Mouse (Mus musculus) CD4-positive helper T cell, adult 2 months (primary cell): ENCODE data around the gene Fxyd6.
A peak's percentile ranks its signal among the peaks of the same experiment; 100 is the strongest.

Experiments used
- DNase-seq: peaks from one replicate; pipeline ENCODE4 v3.0.0-alpha.2; 2012; ENCODE audit warnings: low read depth, missing footprints, low spot score

Gene Fxyd6

GRCm38 (mm10) chr9:45370117-45370561 lies at the start of gene Fxyd6:
Gene Fxyd6, plus strand, starts transcription at chr9:45370185.
- DNase-seq = no peak

- no peak for DNase-seq
Observed at GRCm38 (mm10) chr9:45321465-45321864, 48.5 kb upstream of the Fxyd6 start.

DNA sequence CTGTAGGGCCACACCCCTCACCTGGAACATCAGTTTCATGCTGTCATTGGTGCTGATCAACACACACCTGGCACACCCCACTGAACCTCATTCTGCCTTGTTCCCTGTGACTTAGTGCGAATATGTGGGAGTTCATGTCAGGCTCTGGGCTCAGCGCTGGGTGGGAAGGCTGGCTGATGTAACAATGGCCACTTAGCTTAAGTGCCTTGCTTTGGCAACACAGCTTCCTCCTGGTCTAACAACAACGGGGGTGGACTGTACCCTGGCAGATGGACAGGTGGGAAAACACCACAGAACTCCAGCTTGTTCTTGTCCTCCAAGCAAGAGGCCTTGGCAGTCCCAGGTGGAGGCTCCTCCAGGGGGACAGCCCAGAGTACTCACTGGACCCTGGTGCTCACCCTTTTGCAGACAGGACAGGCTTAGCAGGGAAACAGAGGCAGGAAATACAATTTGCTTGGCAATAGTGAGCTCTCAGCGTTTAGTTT lies 48.0 kb upstream of the Fxyd6 start:
- no peak for DNase-seq

DNA sequence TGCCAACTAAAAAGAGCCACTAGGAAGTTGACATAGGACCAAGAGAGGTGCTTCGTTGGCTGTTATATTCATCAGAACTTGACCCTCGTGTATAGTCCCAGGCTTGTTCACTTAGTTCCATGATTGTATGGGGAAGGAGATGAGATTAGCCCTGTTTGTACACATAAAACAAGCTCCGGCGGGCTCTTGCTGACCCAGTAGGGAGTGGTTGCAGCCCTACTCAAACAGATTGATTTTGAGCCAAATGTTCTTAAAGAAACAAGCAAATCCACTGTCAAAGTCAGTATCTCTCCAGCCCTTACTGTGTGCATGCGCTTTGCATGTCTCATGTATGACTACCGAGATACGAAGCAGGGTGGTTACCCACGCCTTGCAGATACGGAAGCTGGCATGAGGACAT lies 43.6 kb upstream of the Fxyd6 start:
- DNase-seq = no peak

- DNase-seq = no peak
Observed at GRCm38 (mm10) chr9:45328263-45328662, 41.7 kb upstream of the Fxyd6 start.

DNA sequence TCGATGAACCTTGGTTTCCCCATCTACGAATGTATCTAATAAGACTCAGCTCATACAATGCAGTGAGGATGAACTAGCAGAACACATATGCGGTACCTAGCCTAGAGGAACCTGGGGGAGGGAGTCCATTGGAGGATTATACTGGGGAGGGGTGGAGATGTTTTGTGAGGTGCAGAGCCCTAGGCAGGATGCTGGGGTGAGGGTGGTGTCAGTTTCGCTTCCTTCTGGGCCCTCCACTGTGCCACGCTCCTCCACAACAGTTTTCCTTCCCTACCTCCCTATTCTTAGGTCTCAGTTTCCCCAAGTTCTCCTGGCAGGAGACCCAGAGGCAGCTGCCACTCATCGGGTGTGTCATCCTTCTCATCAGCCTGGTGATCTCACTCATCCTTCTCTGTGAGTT lies 40.4 kb upstream of the Fxyd6 start:
- DNase-seq = peak; percentile 26

DNA sequence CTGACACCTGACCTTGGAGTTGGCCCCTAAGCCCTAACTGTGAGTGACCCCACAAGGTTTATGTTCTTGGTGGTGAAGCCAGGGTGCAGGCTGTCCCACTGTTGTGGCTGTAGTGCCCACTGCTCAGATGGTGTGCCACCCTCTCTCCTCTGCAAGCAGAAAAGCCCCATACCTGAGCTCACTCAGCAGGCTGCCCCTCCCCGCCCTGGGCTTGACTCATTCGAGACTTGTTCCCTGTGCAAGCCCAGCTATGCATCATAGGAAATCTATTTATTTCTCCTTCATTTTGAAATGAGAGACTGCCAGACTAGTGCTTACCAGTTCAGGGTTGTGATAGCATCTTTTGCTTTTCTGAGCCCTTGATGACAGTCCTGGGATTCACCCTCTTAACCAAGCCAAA lies 32.6 kb upstream of the Fxyd6 start:
- no peak for DNase-seq

DNA sequence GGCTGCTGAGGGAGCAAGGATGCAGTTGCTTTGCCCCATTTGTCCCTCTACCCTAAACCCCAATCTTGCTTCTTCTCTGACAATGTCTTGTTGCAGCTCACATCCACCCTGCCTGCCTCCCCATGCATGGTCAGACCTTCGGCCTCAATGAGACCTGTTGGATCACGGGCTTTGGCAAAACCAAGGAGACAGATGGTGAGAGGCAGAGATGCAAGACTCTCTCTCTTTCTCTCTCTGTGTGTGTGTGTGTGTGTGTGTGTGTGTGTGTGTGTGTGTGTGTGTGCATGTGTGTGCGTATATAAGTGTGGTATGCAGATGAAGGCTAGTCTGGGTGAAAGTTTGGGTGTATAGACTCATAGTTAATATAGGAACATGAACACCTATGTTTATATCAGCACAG lies 26.9 kb upstream of the Fxyd6 start:
- no peak for DNase-seq

DNA sequence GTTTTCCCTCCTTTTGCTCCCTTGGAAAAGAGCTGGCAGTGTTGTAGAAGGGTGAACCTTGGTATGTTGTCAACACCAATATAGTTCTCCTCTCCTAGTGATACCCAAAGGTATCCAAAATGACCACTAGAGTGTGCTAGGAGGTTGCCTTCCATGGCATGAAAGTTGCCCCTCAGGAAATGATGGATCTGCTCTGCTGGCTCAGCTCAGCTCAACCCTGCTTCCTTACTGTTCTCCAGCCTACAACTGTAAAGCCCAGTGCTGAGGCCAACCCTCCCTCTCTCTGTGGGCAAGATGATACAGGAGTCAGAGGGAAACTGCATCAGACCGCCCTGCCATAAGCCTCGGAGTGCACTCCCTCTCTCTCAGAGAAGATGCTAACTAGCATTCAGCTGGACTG lies 24.5 kb upstream of the Fxyd6 start:
- DNase-seq = no peak

GRCm38 (mm10) chr9:45346276-45346675 lies 23.7 kb upstream of the Fxyd6 start:
- DNase-seq = no peak

DNA sequence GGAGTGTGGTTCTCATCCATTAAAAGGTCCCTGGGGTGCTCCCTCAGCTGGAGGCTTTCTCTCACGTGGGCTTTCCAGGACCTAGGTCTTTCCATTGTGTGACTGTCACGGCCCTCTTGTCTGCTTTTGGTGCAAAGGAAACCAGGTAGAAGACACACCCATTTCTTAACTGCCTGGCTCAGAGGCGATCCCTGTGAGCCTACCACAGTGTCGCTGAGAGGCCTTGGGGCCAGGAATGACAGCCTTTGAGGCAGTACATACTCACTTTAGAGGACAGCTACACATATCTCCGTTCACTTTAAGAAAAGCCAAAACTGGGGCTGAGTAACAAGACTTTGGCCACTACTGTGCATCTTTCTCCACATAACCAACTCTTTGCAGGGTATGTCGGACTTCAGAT lies 21.4 kb upstream of the Fxyd6 start:
- DNase-seq = no peak

DNA sequence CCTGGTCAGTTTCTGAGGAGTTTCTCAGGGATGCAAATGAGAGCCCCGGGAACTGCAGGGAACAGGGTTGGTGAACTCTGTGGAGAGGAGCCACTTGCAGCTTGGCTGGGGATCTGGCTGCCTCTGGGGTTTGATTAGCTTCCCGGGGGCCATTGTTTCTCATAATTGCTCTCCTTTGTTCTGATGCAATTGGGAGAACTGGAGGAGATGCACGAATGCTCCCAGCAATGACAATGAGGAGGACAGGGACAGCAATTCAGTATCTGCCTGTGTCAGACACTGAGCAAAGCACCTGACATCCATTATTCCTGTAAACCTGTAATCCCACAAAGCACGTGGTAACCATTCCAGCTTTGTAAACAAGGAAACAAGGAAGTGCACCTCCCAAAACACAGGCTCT lies 20.8 kb upstream of the Fxyd6 start:
- no peak for DNase-seq

- DNase-seq = no peak
Observed at GRCm38 (mm10) chr9:45349851-45350250, 20.1 kb upstream of the Fxyd6 start.

DNA sequence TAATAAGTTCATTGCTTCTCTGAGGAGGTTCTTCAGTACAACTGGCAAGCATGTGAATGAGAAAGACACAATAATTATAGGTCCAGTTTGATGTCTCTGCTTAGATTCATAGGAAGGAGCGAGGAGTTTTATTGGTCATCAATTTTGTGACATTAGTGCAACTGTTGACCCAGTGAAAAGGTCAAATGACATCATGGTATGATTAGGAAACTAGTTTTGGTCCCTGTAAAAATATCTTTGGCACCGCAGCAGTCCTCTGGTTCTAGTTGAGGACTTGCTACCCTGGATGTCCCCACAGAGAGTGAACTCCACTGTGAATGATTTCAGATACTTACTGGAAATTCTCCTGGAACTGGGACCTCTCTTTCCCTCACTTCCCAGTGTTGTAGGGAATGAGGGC lies 14.8 kb upstream of the Fxyd6 start:
- no peak for DNase-seq

DNA sequence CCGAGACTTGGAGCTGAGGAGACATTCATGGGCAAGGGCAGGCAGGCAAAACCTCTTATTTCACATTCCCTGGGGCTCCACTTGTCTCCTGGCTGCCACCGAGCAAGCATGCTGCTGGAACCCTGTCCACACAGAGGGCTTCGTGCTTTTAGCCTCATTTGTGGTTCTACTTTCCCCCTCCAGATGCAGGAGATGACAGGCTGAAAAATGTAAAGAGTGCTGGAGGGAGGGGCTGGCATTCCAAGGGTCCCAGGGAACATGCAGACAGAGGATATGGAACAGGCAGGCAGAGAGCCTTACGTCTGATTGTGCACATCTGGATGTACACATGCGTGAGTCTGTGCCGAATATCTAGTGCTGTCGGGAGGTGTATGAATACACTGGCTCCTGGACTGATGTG lies 11.6 kb upstream of the Fxyd6 start:
- no peak for DNase-seq

GRCm38 (mm10) chr9:45362051-45362461 lies 7.9 kb upstream of the Fxyd6 start:
- DNase-seq = no peak

GRCm38 (mm10) chr9:45363639-45364214 lies 6.3 kb upstream of the Fxyd6 start:
- no peak for DNase-seq

GRCm38 (mm10) chr9:45367716-45368115 lies 2.3 kb upstream of the Fxyd6 start:
- no peak for DNase-seq

DNA sequence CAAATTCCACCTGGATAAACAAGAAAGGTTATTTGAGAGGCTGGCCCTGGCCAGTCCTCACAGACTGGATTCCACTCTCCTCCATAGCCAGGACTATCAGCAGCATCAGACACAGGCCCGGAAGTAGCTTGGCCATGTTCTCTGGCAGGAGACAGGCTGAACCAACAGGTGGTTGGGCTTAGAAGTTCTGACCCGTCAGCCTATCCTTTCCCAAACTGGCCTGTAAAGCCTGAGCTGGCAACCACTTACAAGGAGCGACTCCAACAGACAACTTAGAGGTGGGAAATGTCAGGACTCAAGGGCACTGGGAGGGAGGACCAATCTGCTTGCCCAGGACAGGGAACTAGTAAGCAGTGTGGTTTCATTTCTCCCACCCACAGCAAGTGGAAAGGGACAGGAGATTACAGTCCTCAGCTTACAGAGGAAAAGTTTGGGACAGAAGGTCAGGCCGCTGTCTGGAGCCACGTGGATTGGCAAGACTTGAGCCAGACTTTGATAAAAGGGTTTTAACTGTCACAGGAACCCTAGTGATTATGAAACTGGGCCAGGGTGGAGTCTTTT lies 1.6 kb upstream of the Fxyd6 start:
- DNase-seq = no peak

- no peak for DNase-seq
Observed at GRCm38 (mm10) chr9:45370616-45371336, 791 bp downstream of the Fxyd6 start.

GRCm38 (mm10) chr9:45371337-45371707 lies 1.3 kb downstream of the Fxyd6 start:
- no peak for DNase-seq

GRCm38 (mm10) chr9:45373896-45374295 lies 3.9 kb downstream of the Fxyd6 start:
- no peak for DNase-seq

DNA sequence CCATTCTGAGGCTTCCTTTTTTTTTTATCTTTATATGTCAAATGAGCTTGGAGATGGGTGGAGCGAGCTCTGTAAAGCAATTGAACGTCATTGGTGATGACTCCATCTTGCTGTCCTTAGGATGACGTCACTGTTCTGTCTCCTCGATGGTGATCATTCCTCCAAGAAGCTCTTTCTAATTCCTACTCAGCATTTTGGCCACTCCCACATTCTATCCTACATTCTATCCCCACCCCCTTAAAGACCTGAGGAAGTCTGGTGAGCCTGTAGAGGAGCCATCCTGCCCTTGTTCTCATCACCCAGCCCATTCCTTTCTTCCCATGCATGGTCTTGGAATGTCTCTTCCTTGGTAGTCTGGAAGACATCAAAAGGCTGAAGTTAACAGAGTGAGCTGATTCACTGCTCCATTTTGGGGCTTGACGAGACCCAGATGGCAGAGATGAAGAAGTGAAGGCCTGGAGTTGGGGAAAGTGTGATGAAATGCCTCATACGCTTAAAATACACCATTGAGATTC lies 5.1 kb downstream of the Fxyd6 start:
- DNase-seq = no peak
